Mouse (Mus musculus): ENCODE results near the gene Akr1c21.
"Not testable (repeated sequence)": the region's sequence is repeated elsewhere in the genome, so short reads cannot be mapped to it uniquely, and the experiment has no call there.

Gene Akr1c21

GRCm38 (mm10) chr13:4573871-4574270, at the start of gene Akr1c21:
Gene Akr1c21, plus strand, starts transcription at chr13:4574075.
- DNase-seq = no peak

- DNase-seq = no peak
These were observed 14.7 kb upstream of the Akr1c21 start for GRCm38 (mm10) chr13:4559143-4559542.

- DNase-seq = no peak
These were observed 13.4 kb upstream of the Akr1c21 start for GRCm38 (mm10) chr13:4560500-4560899.

- no peak for DNase-seq
These were observed 7.9 kb upstream of the Akr1c21 start for GRCm38 (mm10) chr13:4565996-4566395.

- DNase-seq = no peak
These were observed 3.0 kb downstream of the Akr1c21 start for GRCm38 (mm10) chr13:4576921-4577320.

GRCm38 (mm10) chr13:4603431-4603830, 29.6 kb downstream of the Akr1c21 start:
- not testable (repeated sequence) for DNase-seq

GRCm38 (mm10) chr13:4606821-4607220, 32.9 kb downstream of the Akr1c21 start:
- no peak for DNase-seq

GRCm38 (mm10) chr13:4608530-4608929, 34.7 kb downstream of the Akr1c21 start:
- no peak for DNase-seq

GRCm38 (mm10) chr13:4608961-4609409, 35.1 kb downstream of the Akr1c21 start, which contains the start of gene Akr1e1:
Gene Akr1e1, minus strand, starts transcription at chr13:4609174.
- peak; percentile 96 for DNase-seq

- DNase-seq = no peak
These were observed 37.0 kb downstream of the Akr1c21 start for GRCm38 (mm10) chr13:4610902-4611301.
